Mouse (Mus musculus): ENCODE measurements around the gene Sult5a1. TPM values are rescaled to one million over a fixed set of nuclear protein-coding genes. Genes with fewer than 3 reads are reported as not detected.
A peak's percentile ranks its signal among the peaks of the same experiment; 100 is the strongest.
"Not testable (repeated sequence)": the region's sequence is repeated elsewhere in the genome, so short reads cannot be mapped to it uniquely, and the experiment has no call there.

Sult5a1 gene
- polyA plus RNA-seq, 1 experiment from 2014 or later, result 16.9 TPM

GRCm38 (mm10) chr8:123108010-123108409 is 50.1 kb downstream of the Sult5a1 start:
- H3K4me3 ChIP-seq, result no peak overlapping the region
- H3K36me3 ChIP-seq, result peaks cover 27% of the 10 kb centered on the region
- H3K9me3 ChIP-seq, result no peaks in the 10 kb centered on the region
- WGBS, result 59% methylated on average over 1 of the region's 1 CpGs
- no peak for ATAC-seq (ENCODE audit: borderline replicate concordance, extremely low read depth, low FRiP score, low TSS enrichment)
- no peak overlapping the region for H3K27ac ChIP-seq
- H3K9ac ChIP-seq, result no peak overlapping the region
- no peaks in the 10 kb centered on the region for H3K27me3 ChIP-seq
- peaks cover 14% of the 10 kb centered on the region for H3K4me1 ChIP-seq
- no peak overlapping the region for H3K4me2 ChIP-seq

GRCm38 (mm10) chr8:123106531-123106930 is 51.6 kb downstream of the Sult5a1 start:
- Histone ChIP-seq H3K9me3 (no peaks in the 10 kb centered on the region), H3K36me3 (peaks cover 27% of the 10 kb centered on the region), H3K4me1 (peaks cover 11% of the 10 kb centered on the region), H3K9ac (no peak overlapping the region), H3K4me3 (no peak overlapping the region), H3K4me2 (no peak overlapping the region), H3K27me3 (no peaks in the 10 kb centered on the region), H3K27ac (no peak overlapping the region)
- 54% methylated on average over 2 of the region's 2 CpGs for WGBS
- ATAC-seq (ENCODE audit: borderline replicate concordance, extremely low read depth, low FRiP score, low TSS enrichment), result no peak

GRCm38 (mm10) chr8:123105553-123106326 is 52.4 kb downstream of the Sult5a1 start:
- no peak overlapping the region for H3K4me2 ChIP-seq
- H3K27me3 ChIP-seq, result no peaks in the 10 kb centered on the region
- peaks cover 27% of the 10 kb centered on the region for H3K36me3 ChIP-seq
- no peak overlapping the region for H3K27ac ChIP-seq
- H3K4me3 ChIP-seq, result no peak overlapping the region
- peaks cover 11% of the 10 kb centered on the region for H3K4me1 ChIP-seq
- no peak for ATAC-seq (ENCODE audit: borderline replicate concordance, extremely low read depth, low FRiP score, low TSS enrichment)
- no peaks in the 10 kb centered on the region for H3K9me3 ChIP-seq
- 58% methylated on average over 5 of the region's 5 CpGs for WGBS
- no peak overlapping the region for H3K9ac ChIP-seq

- ATAC-seq (ENCODE audit: borderline replicate concordance, extremely low read depth, low FRiP score, low TSS enrichment), result no peak
- H3K9ac ChIP-seq, result peak overlapping the region; percentile 98
- H3K27me3 ChIP-seq, result no peaks in the 10 kb centered on the region
- WGBS, result 74% methylated on average over 6 of the region's 6 CpGs
- H3K4me3 ChIP-seq, result peak overlapping the region; percentile 78
- peak overlapping the region; percentile 87 for H3K4me2 ChIP-seq
- H3K27ac ChIP-seq, result no peak overlapping the region
- H3K9me3 ChIP-seq, result no peaks in the 10 kb centered on the region
- H3K36me3 ChIP-seq, result peaks cover 27% of the 10 kb centered on the region
- H3K4me1 ChIP-seq, result peaks cover 11% of the 10 kb centered on the region
Observed at GRCm38 (mm10) chr8:123104046-123104767, 53.9 kb downstream of the Sult5a1 start.

GRCm38 (mm10) chr8:123103285-123103684 is 54.8 kb downstream of the Sult5a1 start:
- Histone ChIP-seq H3K4me1 (peaks cover 11% of the 10 kb centered on the region), H3K4me2 (peak overlapping the region; percentile 87), H3K9ac (peak overlapping the region; percentile 98), H3K9me3 (no peaks in the 10 kb centered on the region), H3K36me3 (peaks cover 30% of the 10 kb centered on the region), H3K27me3 (no peaks in the 10 kb centered on the region), H3K27ac (peak overlapping the region; percentile 93), H3K4me3 (peak overlapping the region; percentile 78)
- no peak for ATAC-seq (ENCODE audit: borderline replicate concordance, extremely low read depth, low FRiP score, low TSS enrichment)
- 9% methylated on average over 15 of the region's 15 CpGs for WGBS

GRCm38 (mm10) chr8:123102855-123103254 is 55.3 kb downstream of the Sult5a1 start:
- WGBS, result 4% methylated on average over 26 of the region's 26 CpGs
- not testable (repeated sequence) for H3K9me3 ChIP-seq; H3K27me3 ChIP-seq; ATAC-seq (ENCODE audit: borderline replicate concordance, extremely low read depth, low FRiP score, low TSS enrichment)
- H3K4me3 ChIP-seq, result peak overlapping the region; percentile 78
- H3K9ac ChIP-seq, result peak overlapping the region; percentile 98
- peak overlapping the region; percentile 87 for H3K4me2 ChIP-seq
- H3K4me1 ChIP-seq, result peaks cover 11% of the 10 kb centered on the region
- H3K36me3 ChIP-seq, result peaks cover 34% of the 10 kb centered on the region
- peak overlapping the region; percentile 93 for H3K27ac ChIP-seq

- Histone ChIP-seq H3K9me3 (no peaks in the 10 kb centered on the region), H3K4me3 (peak within 1 kb of the TSS; percentile 78), H3K27ac (peak within 1 kb of the TSS; percentile 93), H3K4me2 (peak within 1 kb of the TSS; percentile 87), H3K36me3 (peaks cover 42% of the 10 kb centered on the region), H3K4me1 (peaks cover 11% of the 10 kb centered on the region), H3K9ac (peak within 1 kb of the TSS; percentile 98), H3K27me3 (no peaks in the 10 kb centered on the region)
- peak; percentile 95 for ATAC-seq (ENCODE audit: borderline replicate concordance, extremely low read depth, low FRiP score, low TSS enrichment)
- WGBS, result 1% methylated on average over 53 of the region's 56 CpGs
Observed at GRCm38 (mm10) chr8:123101735-123102685, 56.1 kb downstream of the Sult5a1 start, which contains the start of gene Rpl13. TSS of gene Rpl13 (plus strand) at chr8:123102350.

GRCm38 (mm10) chr8:123101244-123101643 is 56.9 kb downstream of the Sult5a1 start:
- no peak overlapping the region for H3K9ac ChIP-seq
- WGBS, result 71% methylated on average over 4 of the region's 4 CpGs
- H3K4me2 ChIP-seq, result peak overlapping the region; percentile 79; the same call in 1 of the 2 replicates
- peak overlapping the region; percentile 78; the same call in 1 of the 2 replicates for H3K4me3 ChIP-seq
- no peaks in the 10 kb centered on the region for H3K27me3 ChIP-seq
- peaks cover 11% of the 10 kb centered on the region for H3K4me1 ChIP-seq
- no peak overlapping the region for H3K27ac ChIP-seq
- ATAC-seq (ENCODE audit: borderline replicate concordance, extremely low read depth, low FRiP score, low TSS enrichment), result no peak
- H3K36me3 ChIP-seq, result peaks cover 44% of the 10 kb centered on the region
- H3K9me3 ChIP-seq, result no peaks in the 10 kb centered on the region

- Histone ChIP-seq H3K36me3 (peaks cover 41% of the 10 kb centered on the region), H3K9ac (no peak overlapping the region), H3K27me3 (no peaks in the 10 kb centered on the region), H3K4me2 (no peak overlapping the region), H3K9me3 (no peaks in the 10 kb centered on the region), H3K27ac (no peak overlapping the region), H3K4me3 (no peak overlapping the region), H3K4me1 (peaks cover 11% of the 10 kb centered on the region)
- 49% methylated on average over 8 of the region's 8 CpGs for WGBS
- ATAC-seq (ENCODE audit: borderline replicate concordance, extremely low read depth, low FRiP score, low TSS enrichment), result no peak
Observed at GRCm38 (mm10) chr8:123100288-123100687, 57.8 kb downstream of the Sult5a1 start.

GRCm38 (mm10) chr8:123097786-123098584 is 60.1 kb downstream of the Sult5a1 start:
- ATAC-seq (ENCODE audit: borderline replicate concordance, extremely low read depth, low FRiP score, low TSS enrichment), result no peak
- WGBS, result 75% methylated on average over 12 of the region's 12 CpGs
- H3K36me3 ChIP-seq, result peaks cover 42% of the 10 kb centered on the region
- no peaks in the 10 kb centered on the region for H3K27me3 ChIP-seq
- H3K9ac ChIP-seq, result no peak overlapping the region
- no peaks in the 10 kb centered on the region for H3K4me1 ChIP-seq
- H3K4me3 ChIP-seq, result no peak overlapping the region
- no peaks in the 10 kb centered on the region for H3K9me3 ChIP-seq
- H3K4me2 ChIP-seq, result no peak overlapping the region
- H3K27ac ChIP-seq, result no peak overlapping the region

- Histone ChIP-seq H3K4me1 (no peaks in the 10 kb centered on the region), H3K9ac (no peak overlapping the region), H3K4me2 (no peak overlapping the region), H3K27ac (no peak overlapping the region), H3K27me3 (no peaks in the 10 kb centered on the region), H3K36me3 (peaks cover 47% of the 10 kb centered on the region), H3K4me3 (no peak overlapping the region), H3K9me3 (no peaks in the 10 kb centered on the region)
- WGBS, result 87% methylated on average over 11 of the region's 11 CpGs
- ATAC-seq (ENCODE audit: borderline replicate concordance, extremely low read depth, low FRiP score, low TSS enrichment), result no peak
Observed at GRCm38 (mm10) chr8:123097216-123097615, 60.9 kb downstream of the Sult5a1 start.

Data from lung, embryonic 15.5 days (tissue).